In the genomic region with DNA sequence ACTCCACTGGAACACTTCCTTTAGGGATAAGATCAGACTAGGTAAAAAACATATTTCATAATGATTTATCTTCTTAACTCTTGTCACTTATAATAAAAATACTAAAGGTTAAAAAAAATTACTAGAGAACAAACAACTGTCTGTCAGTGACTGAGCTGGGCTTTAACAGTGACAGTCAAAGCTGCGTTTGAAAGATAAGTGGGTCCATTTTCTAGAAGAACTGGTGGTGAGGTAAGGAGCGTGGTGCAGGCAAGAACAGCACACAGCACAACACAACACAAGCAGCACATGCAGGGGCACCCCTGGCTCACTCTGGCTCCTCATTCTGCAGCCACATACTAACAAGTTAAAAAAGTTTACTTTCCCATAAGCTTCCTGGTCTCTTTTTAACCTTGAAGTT, we compare ENCODE assay signal across 28 mouse cellular contexts. TPM values are rescaled to one million over a fixed set of nuclear protein-coding genes. Genes with fewer than 3 reads are reported as not detected.
DNase-seq lines count a peak whose midpoint lies in the region; ATAC-seq and TF ChIP-seq lines count a peak whose summit lies in the region.
"Had no signal": no experiment of that assay in that cellular context is flagged by ENCODE, and none has a peak within 500 bp of the region (broad histone marks: within the 10 kb centered on the region; RNA-seq: fewer than 3 reads in every experiment).

No protein-coding gene starts in this region.

- no peak overlapping the region for H3K4me2 ChIP-seq in limb, embryonic 11.5 days (ENCODE audit: low read depth, severe bottlenecking)
- peak overlapping the region; percentile 39 for H3K4me2 ChIP-seq in liver, embryonic 11.5 days
- no peak overlapping the region for H3K4me2 ChIP-seq in liver, postnatal 0 days (ENCODE audit: low read depth, low read length)
- H3K4me2 ChIP-seq: embryonic facial prominence, embryonic 12.5 days; forebrain, embryonic 13.5 days; heart, embryonic 15.5 days; hindbrain, embryonic 15.5 days; intestine, embryonic 15.5 days; limb, embryonic 13.5 days; lung, embryonic 14.5 days had no signal

- no peak overlapping the region for H3K4me3 ChIP-seq in limb, embryonic 11.5 days (ENCODE audit: low read depth, low read length)
- no peak overlapping the region for H3K4me3 ChIP-seq in limb, embryonic 10.5 days
- H3K4me3 ChIP-seq in liver, embryonic 11.5 days (ENCODE audit: low read depth, low read length) = no peak overlapping the region; the same call in 1 of the 2 replicates
- H3K4me3 ChIP-seq in liver, postnatal 0 days (ENCODE audit: low read depth, low read length) = no peak overlapping the region
- H3K4me3 ChIP-seq: embryonic facial prominence, embryonic 12.5 days; erythroblast, embryonic 14.5 days; forebrain, embryonic 13.5 days; gastrocnemius, adult 2 months; heart, embryonic 15.5 days; hindbrain, embryonic 15.5 days; intestine, embryonic 15.5 days; layer of hippocampus, adult 2 months; limb, embryonic 13.5 days; midbrain, embryonic 10.5 days had no signal

- no peaks in the 10 kb centered on the region for H3K4me1 ChIP-seq in limb, embryonic 11.5 days (ENCODE audit: control insufficient read depth, insufficient read depth, low read length)
- no peaks in the 10 kb centered on the region for H3K4me1 ChIP-seq in limb, embryonic 10.5 days
- H3K4me1 ChIP-seq in liver, embryonic 11.5 days (replicated peaks; ENCODE audit: control insufficient read depth, insufficient read depth, low read length) = peaks cover 28% of the 10 kb centered on the region
- peaks cover 1% of the 10 kb centered on the region; the same call in 1 of the 2 replicates for H3K4me1 ChIP-seq in liver, postnatal 0 days (ENCODE audit: insufficient read depth)
- H3K4me1 ChIP-seq: embryonic facial prominence, embryonic 12.5 days; intestine, embryonic 15.5 days; limb, embryonic 13.5 days had no signal

- H3K27ac ChIP-seq in limb, embryonic 11.5 days (replicated peaks; ENCODE audit: low read depth, low read length) = no peak overlapping the region
- H3K27ac ChIP-seq in limb, embryonic 10.5 days = no peak overlapping the region
- peak overlapping the region; percentile 77 for H3K27ac ChIP-seq in liver, embryonic 11.5 days (ENCODE audit: low read depth, low read length)
- H3K27ac ChIP-seq in liver, postnatal 0 days (ENCODE audit: low read depth) = no peak overlapping the region
- H3K27ac ChIP-seq: embryonic facial prominence, embryonic 12.5 days; forebrain, embryonic 13.5 days; gastrocnemius, adult 2 months; heart, embryonic 15.5 days; hindbrain, embryonic 15.5 days; intestine, embryonic 15.5 days; layer of hippocampus, adult 2 months; limb, embryonic 13.5 days; midbrain, embryonic 10.5 days had no signal

- no peaks in the 10 kb centered on the region for H3K9me3 ChIP-seq in limb, embryonic 11.5 days (ENCODE audit: control insufficient read depth, low read length)
- H3K9me3 ChIP-seq in limb, embryonic 10.5 days (replicated peaks) = no peaks in the 10 kb centered on the region
- H3K9me3 ChIP-seq in liver, embryonic 11.5 days (ENCODE audit: control insufficient read depth, low read length) = no peaks in the 10 kb centered on the region
- no peaks in the 10 kb centered on the region for H3K9me3 ChIP-seq in liver, postnatal 0 days (ENCODE audit: low read length)
- H3K9me3 ChIP-seq: embryonic facial prominence, embryonic 12.5 days; forebrain, embryonic 13.5 days; heart, embryonic 15.5 days; hindbrain, embryonic 15.5 days; intestine, embryonic 15.5 days; limb, embryonic 13.5 days; midbrain, embryonic 10.5 days had no signal

- TF ChIP-seq CTCF in liver, postnatal 0 days (IDR thresholded peaks at IDR 0.05; ENCODE audit: low read depth) = no peak

- TF ChIP-seq EP300 in liver, postnatal 0 days (IDR thresholded peaks at IDR 0.05; ENCODE audit: low read depth) = peak; percentile 67

- no peaks in the 10 kb centered on the region for H3K27me3 ChIP-seq in limb, embryonic 11.5 days (ENCODE audit: control insufficient read depth, insufficient read depth, low read length)
- H3K27me3 ChIP-seq in limb, embryonic 10.5 days (ENCODE audit: low read depth, poor library complexity, severe bottlenecking) = no peaks in the 10 kb centered on the region
- H3K27me3 ChIP-seq in liver, embryonic 11.5 days (replicated peaks; ENCODE audit: control insufficient read depth, insufficient read depth, low read length) = no peaks in the 10 kb centered on the region
- no peaks in the 10 kb centered on the region for H3K27me3 ChIP-seq in liver, postnatal 0 days (ENCODE audit: insufficient read depth, low read length)
- H3K27me3 ChIP-seq: CH12.LX; embryonic facial prominence, embryonic 12.5 days; forebrain, embryonic 13.5 days; heart, embryonic 15.5 days; hindbrain, embryonic 15.5 days; intestine, embryonic 15.5 days; limb, embryonic 13.5 days had no signal

- WGBS in limb, embryonic 11.5 days = 86% methylated on average over 2 of the region's 2 CpGs
- WGBS in limb, embryonic 10.5 days = 84% methylated on average over 2 of the region's 2 CpGs
- WGBS in liver, embryonic 11.5 days = 48% methylated on average over 2 of the region's 2 CpGs
- WGBS in liver, postnatal 0 days (ENCODE audit: insufficient replicate concordance) = 67% methylated on average over 2 of the region's 2 CpGs

- DNase-seq in limb, embryonic 11.5 days (ENCODE audit: low spot score) = peak; percentile 13
- DNase-seq in limb, embryonic 10.5 days (ENCODE audit: low spot score) = no peak
- peak; percentile 53 for DNase-seq in c-Kit-positive CD71-positive TER-119-positive erythroid progenitor cells, embryonic 14.5 days (ENCODE audit: low spot score)
- DNase-seq in liver, embryonic 11.5 days (ENCODE audit: low spot score) = no peak
- DNase-seq in liver, postnatal 0 days = no peak
- no peak for DNase-seq in adrenal gland, postnatal 4 days (ENCODE audit: low spot score in 2 of 2)
- DNase-seq in cerebellum, adult 9-11 months = no peak
- DNase-seq: adrenal gland, postnatal 25 days; B cell, adult 2 months; cerebellum, adult 11-12 months; cerebellum, postnatal 14 days; gastrocnemius, adult 2 months; kidney, postnatal 25 days; layer of hippocampus, postnatal 36 days; lung, embryonic 14.5 days; right cerebral cortex, adult 18-20 months had no signal

- ATAC-seq in limb, embryonic 11.5 days (ENCODE audit: insufficient number of reproducible peaks, low FRiP score, low TSS enrichment, low read depth) = no peak
- ATAC-seq in liver, embryonic 11.5 days (replicated peaks; ENCODE audit: low FRiP score) = peak; percentile 93
- ATAC-seq in liver, postnatal 0 days = peak; percentile 79
- no peak for ATAC-seq in frontal cortex, adult (ENCODE audit: low TSS enrichment)
- ATAC-seq: forebrain, embryonic 13.5 days; intestine, embryonic 15.5 days; midbrain, embryonic 16.5 days had no signal

- H3K36me3 ChIP-seq in limb, embryonic 11.5 days (ENCODE audit: control insufficient read depth, insufficient read depth, low read length) = no peaks in the 10 kb centered on the region
- peaks cover 35% of the 10 kb centered on the region for H3K36me3 ChIP-seq in limb, embryonic 10.5 days
- H3K36me3 ChIP-seq in liver, embryonic 11.5 days (ENCODE audit: control insufficient read depth, insufficient read depth, low read length) = peaks cover 12% of the 10 kb centered on the region; the same call in 1 of the 2 replicates
- H3K36me3 ChIP-seq in liver, postnatal 0 days (replicated peaks; ENCODE audit: insufficient read depth, low read length) = peaks cover 17% of the 10 kb centered on the region

- H3K9ac ChIP-seq in limb, embryonic 11.5 days (ENCODE audit: low read length) = no peak overlapping the region
- H3K9ac ChIP-seq in liver, embryonic 11.5 days (ENCODE audit: low read depth, low read length) = peak overlapping the region; percentile 50; the same call in 1 of the 2 replicates
- H3K9ac ChIP-seq in liver, postnatal 0 days (replicated peaks) = no peak overlapping the region
- H3K9ac ChIP-seq: embryonic facial prominence, embryonic 12.5 days; forebrain, embryonic 13.5 days; heart, embryonic 15.5 days; hindbrain, embryonic 15.5 days; intestine, embryonic 15.5 days; limb, embryonic 13.5 days; lung, embryonic 14.5 days had no signal

RNA-seq across cellular contexts. Expression of a gene that starts 7.7 kb away (rescaled TPM):
- polyA plus RNA-seq in limb, embryonic 11.5 days (2014; fragmentation: Nextera tagmentation; extraction: Ambion mirVana) = 35.4 and 38.7 TPM in 2 replicates
- polyA plus RNA-seq in limb, embryonic 10.5 days (2016; fragmentation: Nextera tagmentation; extraction: Ambion mirVana) = 33.0 and 37.2 TPM in 2 replicates
- polyA plus RNA-seq in liver, embryonic 11.5 days (2014; fragmentation: Nextera tagmentation; extraction: Ambion mirVana) = 23.6 and 24.0 TPM in 2 replicates
- polyA plus RNA-seq in liver, postnatal 0 days (2015; fragmentation: Nextera tagmentation; extraction: Ambion mirVana) = 9.6 and 10.1 TPM in 2 replicates
- total RNA-seq in adrenal gland, postnatal 4 days (2021) = 10 to 100 TPM; 51.4 to 56.5 TPM

RNA-seq across cellular contexts. Expression of a gene that starts 7.7 kb away (rescaled TPM):
- 106 and 111 TPM in 2 replicates for polyA plus RNA-seq in limb, embryonic 11.5 days (2014; fragmentation: Nextera tagmentation; extraction: Ambion mirVana)
- polyA plus RNA-seq in limb, embryonic 10.5 days (2016; fragmentation: Nextera tagmentation; extraction: Ambion mirVana) = 88.0 and 93.5 TPM in 2 replicates
- polyA plus RNA-seq in liver, embryonic 11.5 days (2014; fragmentation: Nextera tagmentation; extraction: Ambion mirVana) = 83.3 and 93.9 TPM in 2 replicates
- polyA plus RNA-seq in liver, postnatal 0 days (2015; fragmentation: Nextera tagmentation; extraction: Ambion mirVana) = 20.4 and 21.5 TPM in 2 replicates
- total RNA-seq in adrenal gland, postnatal 4 days (2021) = 100 to 1,000 TPM; 144 to 145 TPM

Comparison
In these comparisons a context has a peak if more than half of its experiments do, and no peak if none do; other contexts are left out.
1. DNase-seq: peak in limb, embryonic 11.5 days (single experiment) and c-Kit-positive CD71-positive TER-119-positive erythroid progenitor cells, embryonic 14.5 days (single experiment); none in limb, embryonic 10.5 days (single experiment), liver, embryonic 11.5 days (single experiment), liver, postnatal 0 days (single experiment), adrenal gland, postnatal 4 days (0 of 2) and cerebellum, adult 9-11 months (single experiment).
2. ATAC-seq: peak in liver, embryonic 11.5 days (single experiment) and liver, postnatal 0 days (single experiment); none in limb, embryonic 11.5 days (single experiment) and frontal cortex, adult (single experiment).